Mouse (Mus musculus): Measurements from ENCODE around the gene Tmem9. TPM values are rescaled to one million over a fixed set of nuclear protein-coding genes. Genes with fewer than 3 reads are reported as not detected.

Tmem9 gene
- total RNA-seq (2014; rRNA removed) (110 and 119 TPM in 2 replicates), polyA plus RNA-seq (2015; fragmentation: Nextera tagmentation; extraction: Ambion mirVana) (172 and 188 TPM in 2 replicates)

GRCm38 (mm10) chr1:136007211-136008158, at the start of gene Tmem9:
Gene Tmem9 (plus strand): TSS chr1:136008150.
- Histone ChIP-seq H3K4me3 (ENCODE audit: low read depth, low read length) (peak within 1 kb of the TSS; percentile 27), H3K27me3 (ENCODE audit: insufficient read depth, low read length) (no peaks in the 10 kb centered on the region), H3K4me1 (ENCODE audit: insufficient read depth, low read length) (no peaks in the 10 kb centered on the region), H3K4me2 (ENCODE audit: low read depth, low read length, poor library complexity, severe bottlenecking) (peak within 1 kb of the TSS; percentile 70), H3K36me3 (ENCODE audit: insufficient read depth, low read length) (no peaks in the 10 kb centered on the region), H3K9me3 (ENCODE audit: low read length) (no peaks in the 10 kb centered on the region), H3K9ac (replicated peaks; ENCODE audit: low read length, poor library complexity, severe bottlenecking) (no peak within 1 kb of the TSS; the same call in 1 of the 2 replicates), H3K27ac (ENCODE audit: low read depth, low read length) (no peak within 1 kb of the TSS)
- peak; percentile 69; the same call in 1 of the 2 replicates for ATAC-seq (ENCODE audit: low FRiP score)
- no peak; the same call in 1 of the 2 replicates for TF ChIP-seq CTCF (IDR thresholded peaks at IDR 0.05)
- 2% methylated on average over 37 of the region's 37 CpGs for WGBS
- DNase-seq (ENCODE audit: low spot score), result peak; percentile 76

- ATAC-seq (ENCODE audit: low FRiP score), result 0 out of 2 replicates have a peak, but pooled peaks have one; percentile 11
- TF ChIP-seq CTCF (IDR thresholded peaks at IDR 0.05), result peak; percentile 91
These were observed 49.5 kb upstream of the Tmem9 start for GRCm38 (mm10) chr1:135958483-135958882.

GRCm38 (mm10) chr1:135963177-135963576, 44.8 kb upstream of the Tmem9 start:
- no peaks in the 10 kb centered on the region for H3K27me3 ChIP-seq (ENCODE audit: insufficient read depth, low read length)
- no peaks in the 10 kb centered on the region for H3K9me3 ChIP-seq (ENCODE audit: low read length)
- no peak overlapping the region for H3K9ac ChIP-seq (replicated peaks; ENCODE audit: low read length, poor library complexity, severe bottlenecking)
- no peak for TF ChIP-seq CTCF (IDR thresholded peaks at IDR 0.05)
- ATAC-seq (ENCODE audit: low FRiP score) (no peak), DNase-seq (ENCODE audit: low spot score) (no peak)
- 65% methylated on average over 5 of the region's 5 CpGs for whole genome bisulfite sequencing
- H3K27ac ChIP-seq (ENCODE audit: low read depth, low read length), result no peak overlapping the region
- H3K4me2 ChIP-seq (ENCODE audit: low read depth, low read length, poor library complexity, severe bottlenecking), result no peak overlapping the region
- no peaks in the 10 kb centered on the region for H3K36me3 ChIP-seq (ENCODE audit: insufficient read depth, low read length)
- no peaks in the 10 kb centered on the region for H3K4me1 ChIP-seq (ENCODE audit: insufficient read depth, low read length)
- H3K4me3 ChIP-seq (ENCODE audit: low read depth, low read length), result no peak overlapping the region

More at GRCm38 (mm10) chr1:135958483-135958882, 49.5 kb upstream of the Tmem9 start:
- WGBS, result 58% methylated on average over 4 of the region's 4 CpGs
- Histone ChIP-seq H3K9ac (replicated peaks; ENCODE audit: low read length, poor library complexity, severe bottlenecking) (no peak overlapping the region), H3K4me3 (ENCODE audit: low read depth, low read length) (no peak overlapping the region), H3K9me3 (ENCODE audit: low read length) (no peaks in the 10 kb centered on the region), H3K4me1 (ENCODE audit: insufficient read depth, low read length) (no peaks in the 10 kb centered on the region), H3K4me2 (ENCODE audit: low read depth, low read length, poor library complexity, severe bottlenecking) (no peak overlapping the region), H3K27me3 (ENCODE audit: insufficient read depth, low read length) (no peaks in the 10 kb centered on the region), H3K36me3 (ENCODE audit: insufficient read depth, low read length) (no peaks in the 10 kb centered on the region), H3K27ac (ENCODE audit: low read depth, low read length) (no peak overlapping the region)
- peak; percentile 73 for DNase-seq (ENCODE audit: low spot score)

- no peaks in the 10 kb centered on the region for H3K36me3 ChIP-seq (ENCODE audit: insufficient read depth, low read length)
- ATAC-seq (ENCODE audit: low FRiP score), result no peak
- no peak for DNase-seq (ENCODE audit: low spot score)
- no peak overlapping the region for H3K4me3 ChIP-seq (ENCODE audit: low read depth, low read length)
- no peaks in the 10 kb centered on the region for H3K27me3 ChIP-seq (ENCODE audit: insufficient read depth, low read length)
- H3K27ac ChIP-seq (ENCODE audit: low read depth, low read length), result no peak overlapping the region
- no peaks in the 10 kb centered on the region for H3K4me1 ChIP-seq (ENCODE audit: insufficient read depth, low read length)
- no peak for TF ChIP-seq CTCF (IDR thresholded peaks at IDR 0.05)
- H3K9ac ChIP-seq (replicated peaks; ENCODE audit: low read length, poor library complexity, severe bottlenecking), result no peak overlapping the region
- H3K4me2 ChIP-seq (ENCODE audit: low read depth, low read length, poor library complexity, severe bottlenecking), result no peak overlapping the region
- no peaks in the 10 kb centered on the region for H3K9me3 ChIP-seq (ENCODE audit: low read length)
- 62% methylated on average over 11 of the region's 11 CpGs for WGBS
These were observed 43.4 kb upstream of the Tmem9 start for GRCm38 (mm10) chr1:135964561-135964960.

GRCm38 (mm10) chr1:135967739-135968138, 40.2 kb upstream of the Tmem9 start:
- DNase-seq (ENCODE audit: low spot score), result no peak
- no peaks in the 10 kb centered on the region for H3K4me1 ChIP-seq (ENCODE audit: insufficient read depth, low read length)
- no peaks in the 10 kb centered on the region for H3K9me3 ChIP-seq (ENCODE audit: low read length)
- H3K36me3 ChIP-seq (ENCODE audit: insufficient read depth, low read length), result no peaks in the 10 kb centered on the region
- H3K27me3 ChIP-seq (ENCODE audit: insufficient read depth, low read length), result no peaks in the 10 kb centered on the region
- 81% methylated on average over 4 of the region's 4 CpGs for whole genome bisulfite sequencing
- no peak overlapping the region for H3K4me3 ChIP-seq (ENCODE audit: low read depth, low read length)
- H3K4me2 ChIP-seq (ENCODE audit: low read depth, low read length, poor library complexity, severe bottlenecking), result no peak overlapping the region
- no peak for ATAC-seq (ENCODE audit: low FRiP score)
- no peak for TF ChIP-seq CTCF (IDR thresholded peaks at IDR 0.05)
- no peak overlapping the region for H3K27ac ChIP-seq (ENCODE audit: low read depth, low read length)
- no peak overlapping the region for H3K9ac ChIP-seq (replicated peaks; ENCODE audit: low read length, poor library complexity, severe bottlenecking)

- no peak for TF ChIP-seq CTCF (IDR thresholded peaks at IDR 0.05)
- no peak for ATAC-seq (ENCODE audit: low FRiP score)
These were observed 37.5 kb upstream of the Tmem9 start for GRCm38 (mm10) chr1:135970486-135970885.

More at GRCm38 (mm10) chr1:135970486-135970885, 37.5 kb upstream of the Tmem9 start:
- Histone ChIP-seq H3K9me3 (ENCODE audit: low read length) (no peaks in the 10 kb centered on the region), H3K4me3 (ENCODE audit: low read depth, low read length) (no peak overlapping the region), H3K4me2 (ENCODE audit: low read depth, low read length, poor library complexity, severe bottlenecking) (no peak overlapping the region), H3K27ac (ENCODE audit: low read depth, low read length) (no peak overlapping the region), H3K9ac (replicated peaks; ENCODE audit: low read length, poor library complexity, severe bottlenecking) (no peak overlapping the region), H3K36me3 (ENCODE audit: insufficient read depth, low read length) (no peaks in the 10 kb centered on the region), H3K27me3 (ENCODE audit: insufficient read depth, low read length) (no peaks in the 10 kb centered on the region), H3K4me1 (ENCODE audit: insufficient read depth, low read length) (no peaks in the 10 kb centered on the region)
- no peak for DNase-seq (ENCODE audit: low spot score)
- WGBS, result 43% methylated on average over 2 of the region's 2 CpGs
